Mouse (Mus musculus): ENCODE measurements at regions not wholly inside any gene's neighbourhood (a gene's known extent, or its start where the extent isn't known, plus 50 kb on each side); places are given as distances from the start of the nearest gene placed in this dataset.

DNA sequence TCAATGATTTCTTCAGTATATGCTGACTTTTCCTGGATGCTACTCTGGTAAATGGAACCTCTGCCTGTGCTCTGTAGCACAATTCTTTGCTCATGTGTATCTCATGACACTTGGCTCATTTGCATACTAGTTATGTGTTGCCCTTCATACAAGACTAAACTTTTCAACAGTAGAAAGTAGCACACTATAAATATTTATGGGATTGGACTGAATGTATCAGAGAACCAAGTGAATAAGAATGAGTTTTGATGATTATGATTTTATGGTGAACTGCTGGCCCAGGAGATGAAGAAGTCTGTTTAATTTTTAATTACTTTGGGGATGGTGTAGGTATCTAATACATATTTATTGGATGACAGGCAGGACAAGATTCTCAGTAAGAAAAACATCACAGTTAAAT lies 606.3 kb downstream of the Gbe1 start:
- no peak for TF ChIP-seq CTCF (IDR thresholded peaks at IDR 0.05; ENCODE audit: low read depth, low read length)
- TF ChIP-seq POLR2A (IDR thresholded peaks at IDR 0.05; ENCODE audit: extremely low read depth, insufficient read depth, low read length) = no peak

All from liver, adult 2 months (tissue).